Mouse (Mus musculus) lung, postnatal 0 days (tissue): ENCODE results near the gene Cacna1i. TPM values are rescaled to one million over a fixed set of nuclear protein-coding genes. Genes with fewer than 3 reads are reported as not detected.

ENCODE experiments used
- ATAC-seq: fragments of 200-750 bp; cut with Nextera tagmentation; 2 replicates; pipeline ENCODE4 v1.8.0; 2017; ENCODE audit warnings: moderate library complexity
- DNase-seq: peaks from one replicate; pipeline ENCODE4 v3.0.0-alpha.2; 2016; ENCODE audit warnings: low spot score
- H3K27ac ChIP-seq: fragments of 300-500 bp; sonication (generic); 2 replicates; pipeline ENCODE4 v1.5.1; 2014; ENCODE audit warnings: antibody characterized with exemption, mild to moderate bottlenecking, low read length, mixed read lengths
- H3K27me3 ChIP-seq: fragments of 300-500 bp; sonication (generic); replicated peaks from 2 replicates; pipeline ENCODE4 v1.6.1; 2014; ENCODE audit warnings: low read length, mixed read lengths; ENCODE audit not compliant: insufficient read depth
- H3K36me3 ChIP-seq: fragments of 300-500 bp; sonication (generic); 2 replicates; pipeline ENCODE4 v1.6.1; 2014; ENCODE audit warnings: low read length, mixed read lengths; ENCODE audit not compliant: insufficient read depth
- H3K4me1 ChIP-seq: fragments of 300-500 bp; sonication (generic); 2 replicates; pipeline ENCODE4 v1.6.1; 2014; ENCODE audit warnings: antibody characterized with exemption, low read depth, low read length, mixed read lengths; ENCODE audit not compliant: insufficient read depth
- H3K4me2 ChIP-seq: fragments of 300-500 bp; sonication (generic); replicated peaks from 2 replicates; pipeline ENCODE4 v1.6.1; 2014; ENCODE audit warnings: low read depth, mild to moderate bottlenecking, low read length, moderate library complexity, mixed read lengths
- H3K4me3 ChIP-seq: fragments of 300-500 bp; sonication (generic); 2 replicates; pipeline ENCODE4 v1.5.1; 2014; ENCODE audit warnings: low read depth, low read length
- H3K9ac ChIP-seq: fragments of 300-500 bp; sonication (generic); replicated peaks from 2 replicates; pipeline ENCODE4 v1.6.1; 2014; ENCODE audit warnings: low read depth, mild to moderate bottlenecking
- H3K9me3 ChIP-seq: fragments of 300-500 bp; sonication (generic); 2 replicates; pipeline ENCODE4 v1.6.1; 2016; ENCODE audit warnings: low read length, mixed read lengths
- CTCF ChIP-seq: IDR thresholded peaks from 2 replicates; pipeline ENCODE4 v1.5.1; 2016; ENCODE audit warnings: antibody characterized with exemption, mild to moderate bottlenecking
- EP300 ChIP-seq: IDR thresholded peaks from 2 replicates; pipeline ENCODE4 v1.6.1; 2016; ENCODE audit warnings: antibody characterized with exemption, mild to moderate bottlenecking, control low read depth
- WGBS: fragments of 180-500 bp; shearing (Covaris S2); extraction: QIAGEN DNeasy Blood & Tissue Kit; methylation state at CpG from one replicate; pipeline ENCODE4 v1.1.7; 2014; 5-methylcytosine and 5-hydroxymethylcytosine counted together
- polyA plus RNA-seq: library from polyadenylated mRNA; unstranded; fragments of >200 nt; fragmentation: Nextera tagmentation; extraction: Ambion mirVana; gene quantifications from 2 replicates; pipeline ENCODE4 v1.2.1, GENCODE M21; 2015

Cacna1i gene
- polyA plus RNA-seq, 1 experiment from 2014 or later = not detected

GRCm38 (mm10) chr15:80415132-80415531, 128.1 kb downstream of the Cacna1i start:
- Histone ChIP-seq H3K4me3 (no peak overlapping the region), H3K36me3 (no peaks in the 10 kb centered on the region), H3K4me2 (no peak overlapping the region), H3K27me3 (no peaks in the 10 kb centered on the region), H3K4me1 (no peaks in the 10 kb centered on the region; the same call in 1 of the 2 replicates), H3K9me3 (no peaks in the 10 kb centered on the region), H3K27ac (no peak overlapping the region), H3K9ac (no peak overlapping the region)
- no peak for TF ChIP-seq CTCF
- TF ChIP-seq EP300 = no peak
- 77% methylated on average over 4 of the region's 4 CpGs for WGBS
- ATAC-seq (no peak), DNase-seq (no peak)

- Histone ChIP-seq H3K4me3 (no peak overlapping the region), H3K27me3 (no peaks in the 10 kb centered on the region), H3K9ac (no peak overlapping the region), H3K9me3 (no peaks in the 10 kb centered on the region), H3K36me3 (no peaks in the 10 kb centered on the region), H3K27ac (no peak overlapping the region), H3K4me2 (no peak overlapping the region), H3K4me1 (no peaks in the 10 kb centered on the region; the same call in 1 of the 2 replicates)
- TF ChIP-seq EP300 (no peak), CTCF (no peak)
- 53% methylated on average over 7 of the region's 9 CpGs for WGBS
- ATAC-seq (no peak), DNase-seq (no peak)
These were observed 130.0 kb downstream of the Cacna1i start for GRCm38 (mm10) chr15:80417066-80417465.

GRCm38 (mm10) chr15:80418146-80418545, 131.1 kb downstream of the Cacna1i start:
- Histone ChIP-seq H3K27me3 (no peaks in the 10 kb centered on the region), H3K27ac (no peak overlapping the region), H3K36me3 (no peaks in the 10 kb centered on the region), H3K4me3 (no peak overlapping the region), H3K4me2 (no peak overlapping the region), H3K9ac (no peak overlapping the region), H3K9me3 (no peaks in the 10 kb centered on the region), H3K4me1 (no peaks in the 10 kb centered on the region; the same call in 1 of the 2 replicates)
- WGBS = 65% methylated on average over 2 of the region's 2 CpGs
- DNase-seq (no peak), ATAC-seq (no peak)
- no peak for TF ChIP-seq CTCF

GRCm38 (mm10) chr15:80430324-80430723, 143.3 kb downstream of the Cacna1i start:
- no peak for DNase-seq
- WGBS = 71% methylated on average over 11 of the region's 11 CpGs
- no peaks in the 10 kb centered on the region for H3K27me3 ChIP-seq
- no peak for TF ChIP-seq CTCF
- TF ChIP-seq EP300 = no peak
- no peaks in the 10 kb centered on the region for H3K9me3 ChIP-seq
- no peaks in the 10 kb centered on the region for H3K4me1 ChIP-seq
- H3K36me3 ChIP-seq = no peaks in the 10 kb centered on the region
- H3K4me2 ChIP-seq = no peak overlapping the region
- H3K9ac ChIP-seq = no peak overlapping the region
- H3K27ac ChIP-seq = no peak overlapping the region
- H3K4me3 ChIP-seq = no peak overlapping the region
- ATAC-seq = no peak

GRCm38 (mm10) chr15:80436961-80437360, 149.9 kb downstream of the Cacna1i start:
- TF ChIP-seq EP300 (no peak), CTCF (no peak)
- WGBS = 78% methylated on average over 5 of the region's 5 CpGs
- no peaks in the 10 kb centered on the region for H3K27me3 ChIP-seq

GRCm38 (mm10) chr15:80437996-80438395, 151.0 kb downstream of the Cacna1i start:
- H3K9ac ChIP-seq = no peak overlapping the region
- H3K4me1 ChIP-seq = no peaks in the 10 kb centered on the region
- DNase-seq (no peak), ATAC-seq (no peak)
- no peaks in the 10 kb centered on the region for H3K9me3 ChIP-seq
- no peak overlapping the region for H3K27ac ChIP-seq
- no peak overlapping the region for H3K4me3 ChIP-seq
- H3K4me2 ChIP-seq = no peak overlapping the region
- WGBS = 84% methylated on average over 9 of the region's 9 CpGs
- H3K27me3 ChIP-seq = no peaks in the 10 kb centered on the region
- TF ChIP-seq EP300 (no peak), CTCF (no peak)
- H3K36me3 ChIP-seq = no peaks in the 10 kb centered on the region

More at GRCm38 (mm10) chr15:80436961-80437360, 149.9 kb downstream of the Cacna1i start:
- Histone ChIP-seq H3K4me1 (no peaks in the 10 kb centered on the region), H3K9ac (no peak overlapping the region), H3K27ac (no peak overlapping the region), H3K4me2 (no peak overlapping the region), H3K4me3 (no peak overlapping the region), H3K9me3 (no peaks in the 10 kb centered on the region), H3K36me3 (no peaks in the 10 kb centered on the region)
- DNase-seq (no peak), ATAC-seq (no peak)

GRCm38 (mm10) chr15:80438423-80438822, 151.4 kb downstream of the Cacna1i start:
- H3K9ac ChIP-seq = no peak overlapping the region
- ATAC-seq = no peak
- H3K4me2 ChIP-seq = no peak overlapping the region
- H3K27me3 ChIP-seq = no peaks in the 10 kb centered on the region
- 79% methylated on average over 9 of the region's 9 CpGs for WGBS
- no peaks in the 10 kb centered on the region for H3K4me1 ChIP-seq
- no peaks in the 10 kb centered on the region for H3K9me3 ChIP-seq
- no peak for DNase-seq
- no peak overlapping the region for H3K27ac ChIP-seq
- H3K4me3 ChIP-seq = no peak overlapping the region
- TF ChIP-seq EP300 = no peak
- no peak for TF ChIP-seq CTCF
- no peaks in the 10 kb centered on the region for H3K36me3 ChIP-seq
